Mouse (Mus musculus) midbrain, embryonic 15.5 days (tissue): Measurements from ENCODE around the gene Vipr2. TPM values are rescaled to one million over a fixed set of nuclear protein-coding genes. Genes with fewer than 3 reads are reported as not detected.
A peak's percentile ranks its signal among the peaks of the same experiment; 100 is the strongest.

ENCODE experiments used
- ATAC-seq: fragments of 200-750 bp; cut with Nextera tagmentation; replicated peaks from 2 replicates; pipeline ENCODE4 v1.8.0; 2017; ENCODE audit warnings: moderate TSS enrichment
- H3K27ac ChIP-seq: fragments of 300-500 bp; sonication (generic); 2 replicates; pipeline ENCODE4 v1.5.1; 2015; ENCODE audit warnings: mild to moderate bottlenecking, inconsistent platforms
- H3K27me3 ChIP-seq: fragments of 300-500 bp; sonication (generic); replicated peaks from 2 replicates; pipeline ENCODE4 v1.6.1; 2015; ENCODE audit warnings: inconsistent platforms
- H3K36me3 ChIP-seq: fragments of 300-500 bp; sonication (generic); replicated peaks from 2 replicates; pipeline ENCODE4 v1.6.1; 2015; ENCODE audit warnings: inconsistent platforms
- H3K4me1 ChIP-seq: fragments of 300-500 bp; sonication (generic); 2 replicates; pipeline ENCODE4 v1.6.1; 2015; ENCODE audit warnings: inconsistent platforms
- H3K4me2 ChIP-seq: fragments of 300-500 bp; sonication (generic); 2 replicates; pipeline ENCODE4 v1.6.1; 2015; ENCODE audit warnings: inconsistent platforms, mild to moderate bottlenecking, moderate library complexity
- H3K4me3 ChIP-seq: fragments of 300-500 bp; sonication (generic); 2 replicates; pipeline ENCODE4 v1.5.1; 2015; ENCODE audit warnings: mild to moderate bottlenecking, inconsistent platforms
- H3K9ac ChIP-seq: fragments of 300-500 bp; sonication (generic); 2 replicates; pipeline ENCODE4 v1.6.1; 2015; ENCODE audit warnings: mild to moderate bottlenecking, inconsistent platforms
- H3K9me3 ChIP-seq: fragments of 300-500 bp; sonication (generic); 2 replicates; pipeline ENCODE4 v1.6.1; 2016; ENCODE audit warnings: inconsistent platforms
- WGBS: fragments of 180-500 bp; shearing (Covaris S2); methylation state at CpG from one replicate; pipeline ENCODE4 v1.1.7; 2015; ENCODE audit warnings: mixed read lengths; 5-methylcytosine and 5-hydroxymethylcytosine counted together
- polyA plus RNA-seq: library from polyadenylated mRNA; unstranded; fragments of >200 nt; fragmentation: Nextera tagmentation; extraction: Ambion mirVana; gene quantifications from 2 replicates; pipeline ENCODE4 v1.2.1, GENCODE M21; 2015

Vipr2 gene
- polyA plus RNA-seq, 1 experiment from 2014 or later = 0.45 TPM

- no peak overlapping the region for H3K4me2 ChIP-seq
- H3K27ac ChIP-seq = no peak overlapping the region
- H3K9me3 ChIP-seq = no peaks in the 10 kb centered on the region
- H3K27me3 ChIP-seq = no peaks in the 10 kb centered on the region
- ATAC-seq = no peak
- no peak overlapping the region for H3K4me3 ChIP-seq
- H3K9ac ChIP-seq = no peak overlapping the region
- H3K36me3 ChIP-seq = no peaks in the 10 kb centered on the region
- no peaks in the 10 kb centered on the region for H3K4me1 ChIP-seq
- 80% methylated on average over 2 of the region's 2 CpGs for WGBS
Measured at GRCm38 (mm10) chr12:116140605-116141004, 63.1 kb downstream of the Vipr2 start.

DNA sequence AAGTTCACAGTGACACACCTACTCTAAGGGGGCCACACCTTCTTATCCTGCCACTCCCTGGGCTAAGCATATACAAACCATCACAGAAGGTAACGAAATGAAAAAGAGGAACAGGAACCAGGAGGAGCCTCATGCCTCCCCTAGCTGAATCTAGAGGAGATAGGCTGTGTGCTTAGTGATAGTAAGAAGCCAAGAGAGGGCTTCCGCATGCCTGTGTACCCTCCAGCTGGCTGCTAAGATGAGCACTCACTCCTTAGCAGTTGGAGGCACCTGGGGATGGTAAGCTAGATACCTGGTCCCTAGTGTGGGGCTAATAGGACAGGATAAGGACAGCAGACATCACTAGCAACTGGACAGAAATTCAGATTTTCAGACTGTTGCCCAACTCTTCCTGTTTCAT, 64.3 kb downstream of the Vipr2 start:
- Histone ChIP-seq H3K36me3 (no peaks in the 10 kb centered on the region), H3K4me2 (no peak overlapping the region), H3K4me1 (peaks cover under 1% of the 10 kb centered on the region; the same call in 1 of the 2 replicates), H3K27ac (no peak overlapping the region), H3K9me3 (no peaks in the 10 kb centered on the region), H3K27me3 (no peaks in the 10 kb centered on the region), H3K9ac (no peak overlapping the region), H3K4me3 (no peak overlapping the region)
- WGBS = 89% methylated on average over 2 of the region's 2 CpGs
- no peak for ATAC-seq

DNA sequence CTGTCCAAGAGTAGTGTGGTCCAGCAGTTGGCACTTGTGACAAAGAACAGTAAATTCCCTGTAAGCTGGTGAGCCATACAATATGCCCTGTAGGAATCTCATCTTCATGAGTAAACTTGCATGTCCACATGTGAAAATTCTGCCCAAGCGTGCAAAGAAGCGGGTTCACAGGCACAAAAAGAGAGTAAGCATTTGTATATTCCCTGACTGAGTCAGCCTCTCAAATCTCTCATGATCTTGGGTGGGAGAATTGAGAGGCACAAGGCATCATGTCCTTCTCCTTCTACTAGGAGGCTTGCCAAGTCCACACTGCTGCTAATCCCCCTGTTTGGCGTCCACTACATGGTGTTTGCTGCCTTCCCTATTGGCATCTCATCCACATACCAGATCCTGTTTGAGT, 64.9 kb downstream of the Vipr2 start:
- Histone ChIP-seq H3K4me2 (no peak overlapping the region), H3K9ac (no peak overlapping the region), H3K4me3 (no peak overlapping the region), H3K9me3 (no peaks in the 10 kb centered on the region), H3K27me3 (no peaks in the 10 kb centered on the region), H3K4me1 (peaks cover 5% of the 10 kb centered on the region; the same call in 1 of the 2 replicates), H3K27ac (no peak overlapping the region), H3K36me3 (no peaks in the 10 kb centered on the region)
- ATAC-seq = no peak
- 93% methylated on average over 3 of the region's 3 CpGs for WGBS

- WGBS = 40% methylated on average over 5 of the region's 5 CpGs
- peaks cover 5% of the 10 kb centered on the region; the same call in 1 of the 2 replicates for H3K4me1 ChIP-seq
- no peak for ATAC-seq
- H3K4me2 ChIP-seq = no peak overlapping the region
- H3K27ac ChIP-seq = no peak overlapping the region
- H3K27me3 ChIP-seq = no peaks in the 10 kb centered on the region
- H3K9me3 ChIP-seq = no peaks in the 10 kb centered on the region
- no peak overlapping the region for H3K4me3 ChIP-seq
- H3K36me3 ChIP-seq = no peaks in the 10 kb centered on the region
- H3K9ac ChIP-seq = no peak overlapping the region
Measured at GRCm38 (mm10) chr12:116145246-116145645, 67.7 kb downstream of the Vipr2 start.

DNA sequence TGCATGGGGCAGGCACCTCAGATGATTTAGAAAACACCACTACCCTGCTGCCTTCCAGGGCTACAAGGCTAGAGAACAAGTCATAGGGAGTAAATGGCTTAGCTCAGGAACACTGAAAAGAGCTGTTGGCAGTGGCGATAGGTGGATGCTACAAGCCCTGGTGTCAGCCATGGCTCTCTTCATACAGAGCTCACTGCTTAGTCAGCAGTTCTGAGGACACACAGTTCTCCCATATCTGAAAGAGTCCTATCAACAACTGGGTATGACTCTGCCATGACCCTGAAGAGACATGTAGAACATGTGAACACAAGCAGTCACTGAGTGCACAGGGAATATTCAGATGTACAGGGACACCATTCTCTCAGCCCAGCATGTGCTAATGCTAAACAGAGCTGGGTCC, 68.2 kb downstream of the Vipr2 start:
- 77% methylated on average over 1 of the region's 1 CpGs for WGBS
- H3K9me3 ChIP-seq = no peaks in the 10 kb centered on the region
- no peak for ATAC-seq
- no peak overlapping the region for H3K4me2 ChIP-seq
- H3K4me3 ChIP-seq = no peak overlapping the region
- H3K9ac ChIP-seq = no peak overlapping the region
- H3K27ac ChIP-seq = no peak overlapping the region
- no peaks in the 10 kb centered on the region for H3K27me3 ChIP-seq
- peaks cover 5% of the 10 kb centered on the region; the same call in 1 of the 2 replicates for H3K4me1 ChIP-seq
- H3K36me3 ChIP-seq = no peaks in the 10 kb centered on the region

DNA sequence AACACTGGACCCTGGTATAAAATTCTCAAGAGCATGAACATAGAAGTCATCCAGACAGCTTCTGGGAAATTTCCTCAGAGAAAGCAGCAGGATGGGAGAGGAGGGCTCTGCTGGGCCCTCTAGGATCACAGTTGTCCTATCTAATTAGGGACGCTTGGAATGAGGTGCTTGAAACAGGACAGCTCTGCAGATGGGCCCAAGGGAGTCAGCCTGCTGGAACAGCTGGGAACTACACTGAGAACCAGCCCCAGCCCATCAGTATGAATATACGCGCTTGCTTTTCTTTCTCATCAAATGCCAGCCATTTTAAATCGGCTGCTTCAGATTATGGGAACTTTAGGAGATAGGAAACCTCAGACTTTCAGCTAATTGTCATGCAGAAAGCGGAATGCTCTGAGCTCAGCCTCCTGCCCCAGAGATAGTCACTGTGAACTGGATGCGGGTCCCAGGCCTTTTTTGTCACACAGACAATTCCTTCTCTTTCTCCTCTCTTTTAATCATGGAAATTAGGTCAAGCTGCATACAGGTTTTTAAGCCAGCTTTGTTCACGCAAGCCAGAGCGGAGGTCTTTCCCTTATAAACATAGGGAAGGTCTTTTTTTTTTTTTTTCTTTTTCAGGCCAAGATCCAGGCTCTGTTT, 69.6 kb downstream of the Vipr2 start:
- Histone ChIP-seq H3K27ac (peak overlapping the region; percentile 63), H3K9me3 (no peaks in the 10 kb centered on the region), H3K4me3 (no peak overlapping the region), H3K4me2 (no peak overlapping the region), H3K36me3 (no peaks in the 10 kb centered on the region), H3K4me1 (peaks cover 5% of the 10 kb centered on the region; the same call in 1 of the 2 replicates), H3K27me3 (no peaks in the 10 kb centered on the region), H3K9ac (no peak overlapping the region)
- WGBS = 16% methylated on average over 8 of the region's 8 CpGs
- peak; percentile 88 for ATAC-seq

DNA sequence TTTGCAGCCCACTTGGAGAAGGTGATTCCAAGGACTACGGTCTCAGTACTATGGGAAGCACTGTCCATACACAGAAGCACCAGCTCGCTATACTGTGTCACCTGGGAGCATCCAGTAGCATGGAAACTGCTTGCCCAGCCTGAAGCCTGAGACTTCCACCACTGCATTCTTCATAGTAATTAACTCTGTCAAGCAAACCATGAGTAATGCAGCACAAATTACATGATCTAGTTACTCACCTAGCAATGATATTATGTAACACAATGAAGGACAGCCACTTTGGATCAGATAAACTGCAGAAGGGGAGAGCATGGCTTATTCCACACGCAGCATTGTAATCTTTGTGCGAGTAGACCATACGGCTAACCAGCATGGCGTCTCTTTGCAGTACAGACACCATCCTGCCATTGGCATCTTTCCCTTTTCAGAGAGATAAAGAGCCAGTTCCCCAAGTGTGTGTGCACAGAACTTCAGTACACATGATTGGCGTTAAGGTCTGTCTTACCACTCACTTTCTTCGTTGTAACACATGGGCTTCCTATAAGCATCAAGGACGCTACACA, 75.4 kb downstream of the Vipr2 start:
- ATAC-seq = no peak
- Histone ChIP-seq H3K36me3 (no peaks in the 10 kb centered on the region), H3K9me3 (no peaks in the 10 kb centered on the region), H3K27ac (no peak overlapping the region), H3K4me2 (no peak overlapping the region), H3K9ac (no peak overlapping the region), H3K4me3 (no peak overlapping the region), H3K27me3 (no peaks in the 10 kb centered on the region), H3K4me1 (no peaks in the 10 kb centered on the region)
- WGBS = 89% methylated on average over 9 of the region's 9 CpGs

DNA sequence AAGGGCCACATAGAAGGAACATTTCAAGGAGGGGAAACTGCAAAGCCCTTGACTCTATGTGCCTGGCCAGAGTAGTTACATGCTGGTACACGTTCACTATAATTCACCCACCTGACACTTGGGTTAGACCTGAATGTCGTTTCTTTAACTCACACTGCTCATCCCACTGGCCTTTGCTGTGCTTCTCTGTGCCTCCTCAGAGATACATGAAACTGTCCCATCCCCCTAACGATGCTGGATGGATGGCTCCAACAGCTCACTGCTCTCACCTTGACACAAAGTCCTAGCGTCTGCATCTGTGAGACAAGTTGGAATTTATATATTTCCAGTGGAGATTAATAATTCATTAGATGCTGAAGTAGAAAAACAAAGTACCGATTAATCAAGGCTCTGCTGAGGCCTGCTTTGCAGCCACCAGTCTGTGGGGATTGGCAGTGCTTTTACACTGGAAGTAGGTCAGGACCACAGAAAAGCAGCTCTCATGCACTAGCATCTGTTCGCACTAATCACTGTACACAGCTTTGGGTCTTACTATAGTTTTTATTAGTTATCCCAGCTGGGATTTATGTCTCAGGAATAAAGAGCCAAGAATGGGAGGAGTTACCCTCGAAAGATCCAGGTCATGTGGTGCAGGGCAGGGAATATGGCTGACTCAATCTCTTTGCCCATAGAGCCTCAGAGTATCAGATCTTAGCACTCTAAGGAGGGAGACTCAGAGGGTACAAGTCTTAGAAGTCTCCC, 79.4 kb downstream of the Vipr2 start:
- H3K4me3 ChIP-seq = no peak overlapping the region
- H3K4me1 ChIP-seq = no peaks in the 10 kb centered on the region
- no peaks in the 10 kb centered on the region for H3K36me3 ChIP-seq
- no peak overlapping the region for H3K4me2 ChIP-seq
- H3K27ac ChIP-seq = no peak overlapping the region
- H3K27me3 ChIP-seq = no peaks in the 10 kb centered on the region
- 0 out of 2 replicates have a peak, but pooled peaks have one; percentile 24 for ATAC-seq
- no peaks in the 10 kb centered on the region for H3K9me3 ChIP-seq
- H3K9ac ChIP-seq = no peak overlapping the region
- WGBS = 76% methylated on average over 7 of the region's 7 CpGs

DNA sequence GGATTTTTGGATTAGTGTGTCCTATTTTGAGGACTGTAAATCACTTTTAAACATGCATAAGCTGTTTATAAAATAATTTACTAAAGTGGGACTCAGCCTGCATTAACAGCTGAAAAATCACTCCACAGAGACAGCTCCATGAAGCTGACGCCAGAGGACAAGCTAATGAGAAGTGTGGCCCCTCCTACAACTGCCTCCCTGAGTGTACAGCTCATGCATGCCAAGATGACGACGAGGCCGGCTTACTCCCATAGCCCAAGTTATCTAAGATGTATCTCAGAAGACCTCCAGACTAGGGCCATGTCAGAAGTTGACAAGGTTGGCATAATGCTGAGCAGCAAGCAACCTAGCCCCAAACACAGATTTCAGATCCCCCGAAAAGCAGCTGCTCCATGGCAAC, 81.7 kb downstream of the Vipr2 start:
- Histone ChIP-seq H3K4me2 (no peak overlapping the region), H3K27me3 (no peaks in the 10 kb centered on the region), H3K4me3 (no peak overlapping the region), H3K4me1 (no peaks in the 10 kb centered on the region), H3K9ac (no peak overlapping the region), H3K27ac (no peak overlapping the region), H3K9me3 (no peaks in the 10 kb centered on the region), H3K36me3 (no peaks in the 10 kb centered on the region)
- 86% methylated on average over 5 of the region's 5 CpGs for WGBS
- no peak for ATAC-seq

DNA sequence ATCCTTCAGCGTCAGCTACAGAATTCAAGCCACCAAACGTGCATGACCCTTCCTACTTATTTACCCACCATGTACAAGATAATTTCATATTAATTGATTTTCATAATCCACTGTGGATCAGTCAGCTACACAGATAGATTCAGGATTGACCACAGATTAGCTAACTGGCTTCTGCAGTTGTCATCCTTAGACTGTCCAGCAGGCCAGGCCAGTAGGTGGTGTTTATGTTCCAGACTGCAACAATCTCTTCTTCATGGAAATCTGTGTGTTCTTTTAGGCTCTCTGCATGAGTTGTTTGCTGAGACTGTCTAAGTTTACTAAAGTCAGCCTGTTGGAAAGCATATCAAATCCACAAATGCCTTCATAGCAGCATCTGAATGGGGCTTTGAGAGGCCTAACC, 82.2 kb downstream of the Vipr2 start:
- Histone ChIP-seq H3K9me3 (no peaks in the 10 kb centered on the region), H3K27ac (no peak overlapping the region), H3K9ac (no peak overlapping the region), H3K27me3 (no peaks in the 10 kb centered on the region), H3K36me3 (no peaks in the 10 kb centered on the region), H3K4me1 (no peaks in the 10 kb centered on the region), H3K4me2 (no peak overlapping the region), H3K4me3 (no peak overlapping the region)
- 86% methylated on average over 2 of the region's 2 CpGs for WGBS
- ATAC-seq = no peak

DNA sequence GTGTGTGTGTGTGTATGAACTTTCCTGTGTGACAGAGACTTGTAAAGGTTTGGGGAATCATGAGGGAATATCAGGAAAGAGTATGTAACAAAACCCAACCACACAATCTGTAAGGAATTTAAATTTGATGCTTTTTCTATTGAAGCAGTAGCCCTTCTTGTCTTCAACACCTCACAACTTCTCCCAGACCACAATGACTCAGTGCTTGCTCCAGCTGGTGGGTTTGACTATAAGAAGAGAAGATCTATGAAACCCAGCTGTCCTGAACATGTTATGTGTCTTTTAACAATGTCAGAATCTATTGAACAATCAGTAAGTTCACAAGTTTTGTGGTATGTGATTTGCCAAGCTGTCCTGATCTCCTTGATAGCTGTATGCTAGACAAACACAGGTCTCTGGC, 87.8 kb downstream of the Vipr2 start:
- no peaks in the 10 kb centered on the region for H3K9me3 ChIP-seq

GRCm38 (mm10) chr12:116169666-116170065, 92.1 kb downstream of the Vipr2 start:
- ATAC-seq = no peak
- Histone ChIP-seq H3K9ac (no peak overlapping the region), H3K4me2 (no peak overlapping the region), H3K4me3 (no peak overlapping the region), H3K4me1 (no peaks in the 10 kb centered on the region), H3K27me3 (no peaks in the 10 kb centered on the region), H3K9me3 (no peaks in the 10 kb centered on the region), H3K36me3 (no peaks in the 10 kb centered on the region), H3K27ac (no peak overlapping the region)
- WGBS = 77% methylated on average over 5 of the region's 5 CpGs

More for the DNA sequence above, 87.8 kb downstream of the Vipr2 start:
- H3K27me3 ChIP-seq = no peaks in the 10 kb centered on the region
- H3K36me3 ChIP-seq = no peaks in the 10 kb centered on the region
- H3K4me2 ChIP-seq = no peak overlapping the region
- no peak overlapping the region for H3K4me3 ChIP-seq
- H3K4me1 ChIP-seq = no peaks in the 10 kb centered on the region
- H3K27ac ChIP-seq = no peak overlapping the region
- ATAC-seq = no peak
- no peak overlapping the region for H3K9ac ChIP-seq

DNA sequence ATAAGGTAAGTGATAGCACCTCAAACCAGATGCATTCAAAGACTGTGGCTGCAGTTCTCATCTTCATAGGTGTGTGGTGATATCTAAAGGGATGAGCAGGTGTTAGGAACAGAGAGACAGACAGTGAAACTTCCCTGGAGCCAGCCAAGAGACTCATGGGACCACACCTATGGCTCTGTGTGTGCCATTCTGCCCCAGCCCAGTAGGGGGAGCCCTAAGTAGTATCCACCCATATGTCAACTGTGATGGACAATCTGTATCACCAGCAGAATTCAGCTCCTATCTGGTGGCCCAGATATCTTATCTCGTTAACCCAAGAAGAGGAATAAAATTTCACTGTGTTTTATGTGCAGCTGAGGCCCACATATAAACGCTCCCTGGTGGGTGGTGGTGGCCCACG, 99.4 kb downstream of the Vipr2 start:
- ATAC-seq = no peak
- Histone ChIP-seq H3K27ac (no peak overlapping the region), H3K4me1 (no peaks in the 10 kb centered on the region), H3K9ac (no peak overlapping the region), H3K4me2 (no peak overlapping the region), H3K36me3 (no peaks in the 10 kb centered on the region), H3K9me3 (no peaks in the 10 kb centered on the region), H3K27me3 (no peaks in the 10 kb centered on the region), H3K4me3 (no peak overlapping the region)
- 88% methylated on average over 3 of the region's 3 CpGs for WGBS
